Mouse (Mus musculus) midbrain, embryonic 11.5 days (tissue): ENCODE results near the gene Klk6. TPM values are rescaled to one million over a fixed set of nuclear protein-coding genes. Genes with fewer than 3 reads are reported as not detected.

Experiments
- ATAC-seq: fragments of 200-750 bp; cut with Nextera tagmentation; 2 replicates; pipeline ENCODE4 v1.8.0; 2017; ENCODE audit warnings: moderate TSS enrichment, moderate library complexity; ENCODE audit not compliant: low FRiP score
- DNase-seq: peaks from one replicate; pipeline ENCODE4 v3.0.0; 2015; ENCODE audit warnings: low spot score; ENCODE audit errors: missing footprints
- H3K27ac ChIP-seq: fragments of 300-500 bp; sonication (generic); 2 replicates; pipeline ENCODE4 v1.5.1; 2014; ENCODE audit warnings: low read depth, low read length
- H3K27me3 ChIP-seq: fragments of 300-500 bp; sonication (generic); 2 replicates; pipeline ENCODE4 v1.6.1; 2014; ENCODE audit warnings: mild to moderate bottlenecking, low read length, moderate library complexity, mixed read lengths; ENCODE audit not compliant: control insufficient read depth, insufficient read depth
- H3K36me3 ChIP-seq: fragments of 300-500 bp; sonication (generic); 2 replicates; pipeline ENCODE4 v1.6.1; 2014; ENCODE audit warnings: mild to moderate bottlenecking, low read length, moderate library complexity, mixed read lengths; ENCODE audit not compliant: control insufficient read depth, insufficient read depth
- H3K4me1 ChIP-seq: fragments of 300-500 bp; sonication (generic); 2 replicates; pipeline ENCODE4 v1.6.1; 2014; ENCODE audit warnings: low read length; ENCODE audit not compliant: control insufficient read depth, insufficient read depth
- H3K4me2 ChIP-seq: fragments of 300-500 bp; sonication (generic); 2 replicates; pipeline ENCODE4 v1.6.1; 2014; ENCODE audit warnings: mild to moderate bottlenecking, moderate library complexity
- H3K4me3 ChIP-seq: fragments of 300-500 bp; sonication (generic); 2 replicates; pipeline ENCODE4 v1.5.1; 2014; ENCODE audit warnings: low read depth, low read length
- H3K9ac ChIP-seq: fragments of 300-500 bp; sonication (generic); 2 replicates; pipeline ENCODE4 v1.6.1; 2014; ENCODE audit warnings: low read length
- H3K9me3 ChIP-seq: fragments of 300-500 bp; sonication (generic); 2 replicates; pipeline ENCODE4 v1.6.1; 2016; ENCODE audit warnings: low read length; ENCODE audit not compliant: control insufficient read depth
- WGBS: fragments of 180-500 bp; shearing (Covaris S2); extraction: QIAGEN DNeasy Blood & Tissue Kit; methylation state at CpG from one replicate; pipeline ENCODE4 v1.1.7; 2014; 5-methylcytosine and 5-hydroxymethylcytosine counted together
- polyA plus RNA-seq: library from polyadenylated mRNA; unstranded; fragments of >200 nt; fragmentation: Nextera tagmentation; extraction: Ambion mirVana; gene quantifications from 2 replicates; pipeline ENCODE4 v1.2.1, GENCODE M21; 2014

Gene Klk6
- polyA plus RNA-seq, 1 experiment from 2014 or later: not detected

- Histone ChIP-seq H3K9ac (no peak overlapping the region), H3K36me3 (no peaks in the 10 kb centered on the region), H3K4me1 (no peaks in the 10 kb centered on the region; the same call in 1 of the 2 replicates), H3K9me3 (no peaks in the 10 kb centered on the region), H3K4me3 (no peak overlapping the region), H3K27me3 (no peaks in the 10 kb centered on the region), H3K4me2 (no peak overlapping the region), H3K27ac (no peak overlapping the region)
- ATAC-seq (no peak), DNase-seq (no peak)
- 44% methylated on average over 1 of the region's 1 CpGs for WGBS
These were observed 54.0 kb downstream of the Klk6 start for GRCm38 (mm10) chr7:43878281-43878680.

GRCm38 (mm10) chr7:43880912-43881311, 56.6 kb downstream of the Klk6 start, which contains the start of gene Klk4:
Gene Klk4, plus strand, starts transcription at chr7:43881160.
- 9% methylated on average over 3 of the region's 3 CpGs for WGBS
- Histone ChIP-seq H3K9me3 (no peaks in the 10 kb centered on the region), H3K27me3 (no peaks in the 10 kb centered on the region), H3K4me3 (no peak within 1 kb of the TSS), H3K27ac (no peak within 1 kb of the TSS), H3K9ac (no peak within 1 kb of the TSS), H3K36me3 (no peaks in the 10 kb centered on the region), H3K4me1 (no peaks in the 10 kb centered on the region; the same call in 1 of the 2 replicates), H3K4me2 (no peak within 1 kb of the TSS)
- DNase-seq (no peak), ATAC-seq (no peak)

Other genes starting within 250 kb of the Klk6 start
- 17.3 and 17.9 TPM in 2 replicates for gene Zfp719, start 244.9 kb upstream of the Klk6 start, polyA plus RNA-seq
- 0.23 and 0.64 TPM in 2 replicates for gene Zfp819, start 217.3 kb upstream of the Klk6 start, polyA plus RNA-seq
- not detected in 2 replicates for gene Ceacam18, start 189.8 kb upstream of the Klk6 start, polyA plus RNA-seq
- gene Siglece, start 164.3 kb upstream of the Klk6 start, polyA plus RNA-seq: 0.26 and 0.51 TPM in 2 replicates
- gene Ctu1, start 152.5 kb upstream of the Klk6 start, polyA plus RNA-seq: 9.3 and 9.9 TPM in 2 replicates
- not detected in 2 replicates for gene Klk14, start 134.1 kb upstream of the Klk6 start, polyA plus RNA-seq
- gene Klk13, start 111.9 kb upstream of the Klk6 start, polyA plus RNA-seq: 0.29 TPM in 1 of 2 replicates, not detected in the other
- not detected in 2 replicates for gene Klk12, start 55.6 kb upstream of the Klk6 start, polyA plus RNA-seq
- 0.19 TPM in 1 of 2 replicates, not detected in the other for gene Klk11, start 49.9 kb upstream of the Klk6 start, polyA plus RNA-seq
- 0.19 and 0.29 TPM in 2 replicates for gene Klk10, start 43.5 kb upstream of the Klk6 start, polyA plus RNA-seq
- gene Klk9, start 32.6 kb upstream of the Klk6 start, polyA plus RNA-seq: not detected in 2 replicates
- 7.6 and 7.8 TPM in 2 replicates for gene Klk8, start 26.9 kb upstream of the Klk6 start, polyA plus RNA-seq
- gene Klk7, start 13.2 kb upstream of the Klk6 start, polyA plus RNA-seq: 0.10 TPM in 1 of 2 replicates, not detected in the other
- gene Klk5, start 17.5 kb downstream of the Klk6 start, polyA plus RNA-seq: not detected in 2 replicates
- not detected in 2 replicates for gene Klk4, start 56.7 kb downstream of the Klk6 start, polyA plus RNA-seq
- gene Klk15, start 109.2 kb downstream of the Klk6 start, polyA plus RNA-seq: not detected in 2 replicates
- gene Klk1b8, start 126.2 kb downstream of the Klk6 start, polyA plus RNA-seq: not detected in 2 replicates
- not detected in 2 replicates for gene Klk1b1, start 142.3 kb downstream of the Klk6 start, polyA plus RNA-seq
- gene Klk1b9, start 151.6 kb downstream of the Klk6 start, polyA plus RNA-seq: not detected in 2 replicates
- gene Klk1b11, start 171.4 kb downstream of the Klk6 start, polyA plus RNA-seq: not detected in 2 replicates
- gene Klk1b26, start 187.7 kb downstream of the Klk6 start, polyA plus RNA-seq: not detected in 2 replicates
- gene Klk1b27, start 227.8 kb downstream of the Klk6 start, polyA plus RNA-seq: not detected in 2 replicates